Mouse (Mus musculus): ENCODE data around the gene Cyp2d12.
"Not testable (repeated sequence)": the region's sequence is repeated elsewhere in the genome, so short reads cannot be mapped to it uniquely, and the experiment has no call there.

Gene Cyp2d12

DNA sequence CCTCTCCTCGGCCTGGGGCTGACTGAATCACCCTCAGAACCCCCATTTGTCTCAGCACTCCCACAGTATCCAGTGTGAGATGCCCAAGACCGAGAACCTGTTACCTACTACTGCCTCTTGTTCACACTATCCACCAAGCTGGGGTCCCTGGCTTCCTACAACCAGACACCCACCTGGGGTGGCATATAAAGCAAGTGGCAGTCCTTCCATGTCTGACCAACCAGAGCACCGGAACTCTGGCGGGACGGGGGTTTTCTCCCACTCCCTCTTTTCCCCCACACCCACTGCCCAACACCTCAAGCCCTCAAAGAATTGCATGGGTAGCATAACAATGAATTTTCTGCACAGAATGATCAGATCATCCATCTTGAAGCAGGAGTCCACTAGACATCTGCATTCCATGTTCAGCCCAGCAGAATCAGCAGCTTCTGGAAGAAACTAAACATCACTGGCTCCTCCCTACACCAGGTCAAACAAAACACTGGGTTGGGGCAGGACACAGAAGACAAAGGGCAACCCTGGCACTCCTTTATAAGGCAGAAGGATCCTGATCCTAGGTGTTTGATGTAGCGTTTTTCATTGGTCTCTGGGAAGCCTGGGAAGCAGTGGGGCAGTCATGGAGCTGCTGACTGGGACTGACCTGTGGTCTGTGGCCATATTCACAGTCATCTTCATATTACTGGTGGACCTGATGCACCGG lies at the start of gene Cyp2d12:
Gene Cyp2d12 (plus strand): TSS at position 542 of the 700 bp plus-strand sequence.
- POLR2A ChIA-PET: interaction anchor here in 2 of 4 experiments (0.6 to 0.8 kb wide), 3 partner anchors 186 to 613 kb away, joined by 3 read pairs; partner anchors contain the start of gene 1700029P11Rik (in 1 of the 2)
- CTCF ChIA-PET: no interaction called here

DNA sequence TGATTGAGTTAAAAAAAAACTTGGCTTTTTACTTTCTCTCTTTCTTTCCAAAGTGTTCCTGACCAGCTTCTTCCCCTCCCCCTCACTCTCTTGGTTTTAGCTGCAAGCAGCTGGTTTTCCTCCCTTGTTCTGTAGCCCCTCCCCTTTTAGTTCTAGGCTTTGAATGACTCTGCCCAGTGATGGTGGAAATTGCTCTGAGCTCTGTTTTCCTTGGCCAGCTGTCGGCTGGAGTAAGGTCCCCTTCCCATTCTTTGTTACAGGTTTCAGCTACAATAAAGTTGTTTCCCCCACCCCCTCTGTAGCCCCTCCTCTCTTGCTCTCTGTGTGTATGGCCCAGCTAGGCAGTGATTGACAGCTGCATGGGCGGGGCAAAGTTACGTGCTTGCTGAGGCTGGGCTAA lies 47.9 kb upstream of the Cyp2d12 start:
- ChIA-PET CTCF (interaction anchor here in 2 of 4 experiments (0.5 to 1.1 kb wide), 4 partner anchors 13 to 1011 kb away, joined by 3 to 6 read pairs (median 4); no protein-coding TSS in a partner anchor), POLR2A (interaction anchor here in 2 of 4 experiments (0.6 to 1.1 kb wide), 3 partner anchors 13 to 292 kb away, joined by 4 to 6 read pairs (median 5); no protein-coding TSS in a partner anchor)

DNA sequence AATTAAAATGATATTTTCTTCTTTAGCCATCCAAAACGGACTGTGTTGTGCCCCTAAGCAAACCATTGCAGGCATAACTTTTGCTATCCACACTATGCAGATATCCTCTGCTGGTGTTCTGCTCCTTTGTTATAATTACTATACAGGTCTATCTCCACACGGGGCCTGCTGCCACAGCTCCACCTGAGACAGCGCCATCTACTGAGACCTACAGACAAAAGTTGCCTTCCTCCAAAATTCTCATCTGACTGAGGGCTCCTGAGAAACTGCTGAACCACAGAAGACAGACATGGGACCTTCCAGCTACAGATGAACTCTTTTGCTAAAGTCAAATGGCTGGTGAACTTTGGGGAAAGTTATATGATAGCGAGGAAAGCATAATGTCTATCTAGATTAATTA lies 47.1 kb upstream of the Cyp2d12 start:
- CTCF ChIA-PET: interaction anchor here in 1 of 4 experiments (1.1 kb wide), 1 partner anchor 14 kb away, joined by 6 read pairs; no protein-coding TSS in a partner anchor
- POLR2A ChIA-PET: not testable (repeated sequence)

DNA sequence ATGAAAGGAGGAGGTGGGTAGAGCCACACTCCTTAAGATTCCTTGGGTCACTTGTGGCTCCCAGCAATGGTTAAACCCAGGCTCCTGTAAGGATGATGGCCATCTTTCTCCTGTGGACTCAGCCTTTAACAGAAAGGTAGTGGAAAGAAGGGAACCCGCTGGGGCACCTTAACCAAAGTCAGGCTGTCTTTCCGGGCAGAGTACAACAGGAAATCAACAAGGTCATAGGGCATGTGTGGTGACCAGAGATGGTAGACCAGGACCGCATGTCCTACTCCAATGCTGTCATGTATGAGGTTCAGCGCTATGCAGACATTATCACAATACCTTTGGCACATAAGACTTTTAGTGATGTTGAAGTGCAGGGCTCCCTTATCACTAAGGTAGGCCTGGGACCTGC lies 45.4 kb upstream of the Cyp2d12 start:
- POLR2A ChIA-PET, CTCF ChIA-PET: not testable (repeated sequence)

DNA sequence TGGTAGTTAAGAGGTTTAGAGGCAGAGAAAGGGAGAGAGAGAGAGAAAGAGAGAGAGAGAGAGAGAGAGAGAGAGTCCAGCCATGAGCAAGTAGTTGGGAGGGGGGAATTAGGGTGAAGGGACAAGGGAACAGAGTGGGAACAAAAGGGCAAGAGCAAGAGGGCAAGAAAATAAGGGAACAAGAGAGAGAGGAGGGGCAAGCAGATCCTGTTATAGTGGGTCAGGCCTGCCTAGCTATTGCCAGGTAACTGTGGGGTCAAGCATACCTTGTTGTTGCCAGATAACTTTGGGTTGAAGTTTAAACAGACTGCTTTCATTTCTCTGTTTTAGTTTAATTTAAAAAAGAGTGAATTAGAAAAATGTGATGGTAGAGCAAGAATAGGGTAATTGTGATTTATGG lies 44.4 kb upstream of the Cyp2d12 start:
- CTCF ChIA-PET, POLR2A ChIA-PET: not testable (repeated sequence)

DNA sequence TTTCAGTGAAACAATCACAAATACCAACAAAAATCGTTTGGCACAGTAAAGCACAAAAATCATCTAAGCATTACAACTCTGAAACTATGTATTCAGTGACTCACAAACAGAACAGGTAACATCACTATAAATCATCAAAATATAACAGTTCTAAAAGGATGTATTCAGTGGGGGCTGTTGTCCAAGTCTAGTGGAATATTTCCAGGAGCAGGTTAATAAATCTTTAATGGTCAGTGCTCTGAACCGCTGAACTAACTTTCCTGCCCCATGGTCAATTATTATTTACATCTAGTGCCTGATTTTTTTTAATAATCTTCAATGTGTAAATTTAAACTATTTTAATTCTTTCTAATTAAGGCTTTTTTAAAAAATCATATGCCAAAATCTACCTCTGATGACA lies 42.8 kb upstream of the Cyp2d12 start:
- POLR2A ChIA-PET, CTCF ChIA-PET: not testable (repeated sequence)

DNA sequence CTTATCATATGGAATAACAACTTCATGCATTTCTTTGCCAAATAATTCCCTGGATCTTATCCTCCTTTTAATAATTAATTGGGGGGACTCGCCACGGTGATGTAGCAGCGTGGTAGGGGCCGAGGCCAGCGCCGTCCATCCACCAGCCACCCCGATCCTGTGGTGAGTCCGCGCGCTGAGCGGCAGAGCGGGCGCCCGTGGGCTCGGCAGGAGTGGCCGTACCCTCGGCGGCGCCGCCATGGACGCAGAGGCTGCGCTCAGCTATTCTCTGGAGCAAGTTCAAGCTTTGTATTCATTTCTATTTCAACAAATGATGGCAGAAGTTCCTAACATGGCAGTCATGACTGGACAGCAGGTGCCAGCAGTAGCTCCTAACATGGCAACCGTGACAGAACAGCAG lies 38.7 kb upstream of the Cyp2d12 start:
- POLR2A ChIA-PET, CTCF ChIA-PET: not testable (repeated sequence)

DNA sequence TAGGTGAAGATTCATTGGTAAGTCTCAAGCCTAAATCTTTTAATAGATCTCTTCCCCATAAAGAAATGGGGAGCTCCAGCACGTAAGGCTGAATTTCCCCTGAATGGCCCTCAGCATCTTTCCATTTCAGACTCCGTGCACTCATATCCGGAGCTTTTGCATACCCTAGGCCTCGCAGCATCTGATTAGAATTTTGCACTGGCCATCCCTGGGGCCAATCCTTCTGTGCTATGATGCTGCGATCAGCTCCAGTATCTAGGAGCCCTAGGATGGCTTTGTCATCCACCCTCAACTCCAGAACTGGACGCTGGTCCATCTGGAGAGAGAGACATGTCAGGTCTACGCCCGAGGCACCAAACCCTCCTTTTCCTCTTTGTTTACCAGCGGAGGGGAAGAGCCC lies 27.5 kb upstream of the Cyp2d12 start:
- CTCF ChIA-PET, POLR2A ChIA-PET: not testable (repeated sequence)

DNA sequence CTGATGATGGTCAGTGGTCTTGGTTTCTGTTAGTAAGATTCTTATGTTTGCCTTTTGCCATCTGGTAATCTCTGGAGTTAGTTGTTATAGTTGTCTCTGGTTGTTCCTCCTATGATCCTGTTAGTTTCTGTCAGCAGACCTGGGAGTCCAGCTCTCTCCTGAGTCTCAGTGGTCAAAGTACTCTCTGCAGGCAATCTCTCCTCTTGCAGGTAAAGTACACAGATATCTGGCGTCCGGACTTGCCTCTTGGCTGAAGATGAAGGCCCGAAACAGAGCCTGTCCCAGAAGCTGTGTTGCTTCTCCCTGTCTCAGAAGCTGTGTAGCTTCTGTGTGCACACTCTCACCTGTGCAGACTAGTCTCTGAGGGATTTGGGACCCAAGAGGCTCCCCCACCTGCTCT lies 22.2 kb upstream of the Cyp2d12 start:
- CTCF ChIA-PET, POLR2A ChIA-PET: not testable (repeated sequence)

DNA sequence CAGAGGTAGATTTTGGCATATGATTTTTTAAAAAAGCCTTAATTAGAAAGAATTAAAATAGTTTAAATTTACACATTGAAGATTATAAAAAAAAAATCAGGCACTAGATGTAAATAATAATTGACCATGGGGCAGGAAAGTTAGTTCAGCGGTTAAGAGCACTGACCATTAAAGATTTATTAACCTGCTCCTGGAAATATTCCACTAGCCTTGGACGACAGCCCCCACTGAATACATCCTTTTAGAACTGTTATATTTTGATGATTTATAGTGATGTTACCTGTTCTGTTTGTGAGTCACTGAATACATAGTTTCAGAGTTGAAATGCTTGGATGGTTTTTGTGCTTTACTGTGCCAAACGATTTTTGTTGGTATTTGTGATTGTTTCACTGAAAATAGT lies 11.9 kb upstream of the Cyp2d12 start:
- CTCF ChIA-PET, POLR2A ChIA-PET: not testable (repeated sequence)

DNA sequence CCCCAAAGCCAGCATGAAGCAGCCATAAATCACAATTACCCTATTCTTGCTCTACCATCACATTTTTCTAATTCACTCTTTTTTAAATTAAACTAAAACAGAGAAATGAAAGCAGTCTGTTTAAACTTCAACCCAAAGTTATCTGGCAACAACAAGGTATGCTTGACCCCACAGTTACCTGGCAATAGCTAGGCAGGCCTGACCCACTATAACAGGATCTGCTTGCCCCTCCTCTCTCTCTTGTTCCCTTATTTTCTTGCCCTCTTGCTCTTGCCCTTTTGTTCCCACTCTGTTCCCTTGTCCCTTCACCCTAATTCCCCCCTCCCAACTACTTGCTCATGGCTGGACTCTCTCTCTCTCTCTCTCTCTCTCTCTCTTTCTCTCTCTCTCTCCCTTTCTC lies 10.3 kb upstream of the Cyp2d12 start:
- POLR2A ChIA-PET: not testable (repeated sequence)

DNA sequence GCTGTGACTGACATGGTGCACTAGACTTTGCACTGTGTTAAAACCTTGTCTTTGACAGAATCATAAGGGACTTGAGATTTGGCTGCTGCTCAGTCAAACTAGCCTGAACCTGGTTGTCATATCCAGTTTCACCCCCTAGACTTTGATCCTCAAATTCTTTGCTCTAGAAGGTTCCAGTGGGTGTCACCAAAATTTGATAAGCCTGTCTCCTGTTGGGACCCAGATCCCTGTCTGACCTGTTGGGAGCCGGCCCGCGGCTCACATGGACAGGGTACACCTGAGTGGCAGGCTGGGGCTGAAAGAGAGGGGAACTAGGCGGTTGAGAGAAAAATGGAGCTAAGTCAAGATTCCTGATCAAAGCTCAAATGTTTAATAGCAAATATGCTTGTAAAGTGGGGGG lies 7.1 kb upstream of the Cyp2d12 start:
- POLR2A ChIA-PET: interaction anchor here in 1 of 4 experiments (0.7 kb wide), 2 partner anchors 89 to 373 kb away, joined by 3 to 6 read pairs; no protein-coding TSS in a partner anchor
- CTCF ChIA-PET: interaction anchor here in 2 of 4 experiments (0.6 to 0.7 kb wide), 3 partner anchors 288 to 326 kb away, joined by 4 to 7 read pairs (median 4); no protein-coding TSS in a partner anchor

More for the DNA sequence above, 10.3 kb upstream of the Cyp2d12 start:
- CTCF ChIA-PET: not testable (repeated sequence)

DNA sequence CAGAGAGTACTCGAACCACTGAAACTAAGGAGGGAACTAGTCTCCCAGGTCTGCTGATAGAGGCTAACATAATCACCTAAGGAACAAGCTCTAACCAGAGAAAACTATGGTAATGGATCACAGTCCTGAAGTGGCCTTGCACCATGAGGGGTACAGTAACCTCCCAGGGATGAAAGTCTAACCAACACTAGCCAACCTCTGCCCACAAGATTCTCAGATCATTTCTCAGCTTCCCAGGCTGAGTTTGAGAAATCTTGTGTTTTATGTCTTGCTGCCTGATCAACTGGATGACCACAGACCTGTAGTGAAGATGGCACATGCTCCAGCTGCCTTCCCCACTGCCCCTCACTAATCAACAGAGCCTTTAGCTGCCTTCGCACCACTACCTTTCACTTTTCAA lies 1.7 kb upstream of the Cyp2d12 start:
- CTCF ChIA-PET: not testable (repeated sequence)

DNA sequence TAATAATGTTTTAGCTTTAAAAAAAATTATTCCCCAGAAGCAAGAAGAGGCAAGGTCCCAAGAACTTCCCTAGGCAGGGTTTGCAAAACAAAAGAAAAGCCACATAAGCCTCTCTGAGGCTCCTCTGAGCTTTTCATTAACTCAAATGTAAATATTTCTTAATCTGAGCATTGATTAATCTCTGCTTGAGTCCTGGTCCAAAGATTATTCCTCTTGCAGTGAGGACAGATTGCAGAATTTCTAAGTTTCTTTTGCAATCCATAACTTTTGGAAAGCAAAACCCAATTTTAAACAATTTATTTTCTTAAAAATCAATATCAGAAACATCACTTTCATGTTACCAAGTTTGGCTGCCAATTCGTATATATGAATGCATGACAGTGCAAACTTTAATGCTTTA lies 18.0 kb downstream of the Cyp2d12 start:
- POLR2A ChIA-PET: no interaction called here
- CTCF ChIA-PET: no interaction called here

More for the DNA sequence above, 1.7 kb upstream of the Cyp2d12 start:
- POLR2A ChIA-PET: not testable (repeated sequence)

DNA sequence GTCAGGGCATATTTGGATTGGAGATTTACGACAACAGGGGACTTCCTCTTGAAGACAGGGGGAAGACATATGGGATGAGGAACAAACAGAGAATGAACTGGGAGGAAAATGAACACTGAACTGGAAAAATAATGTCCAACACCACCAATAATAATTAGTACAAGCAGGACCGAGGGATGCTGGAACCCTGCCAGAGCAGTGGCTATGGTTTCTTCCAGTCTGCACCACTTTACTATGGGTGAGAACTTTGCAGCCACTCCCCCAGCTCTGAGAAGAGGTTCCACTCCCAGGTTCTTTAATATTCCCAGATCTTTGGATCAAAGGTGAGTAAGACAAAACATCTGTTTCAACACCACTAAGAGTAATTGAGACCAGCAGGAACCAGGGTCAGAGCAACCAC lies 24.2 kb downstream of the Cyp2d12 start:
- ChIA-PET POLR2A (interaction anchor here in 1 of 4 experiments (1.1 to 1.3 kb wide), 2 partner anchors 9 to 229 kb away, joined by 3 to 4 read pairs; no protein-coding TSS in a partner anchor), CTCF (no interaction called here)

DNA sequence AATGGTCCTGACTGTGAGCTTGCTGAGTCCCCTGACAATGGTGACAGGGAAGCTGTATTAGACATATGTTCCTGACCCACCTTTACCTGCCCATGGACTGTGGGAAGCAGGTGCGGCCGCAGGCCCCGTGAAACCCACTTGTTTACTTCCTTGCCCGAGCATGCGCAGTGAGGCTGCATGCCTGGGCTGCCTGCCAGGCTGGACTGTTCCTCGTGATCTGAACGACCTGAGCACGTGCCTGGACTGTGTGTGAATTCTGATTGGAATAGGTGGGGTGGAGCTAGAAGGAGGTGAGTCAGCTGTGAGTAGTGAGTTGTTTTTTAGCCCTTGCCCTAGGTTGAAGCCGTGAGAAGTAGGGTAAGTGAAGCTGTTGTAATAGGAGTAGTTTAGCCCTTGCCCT lies 27.7 kb downstream of the Cyp2d12 start:
- POLR2A ChIA-PET: interaction anchor here in 2 of 4 experiments (0.5 to 0.9 kb wide), 3 partner anchors 77 to 349 kb away, joined by 3 to 5 read pairs (median 3); no protein-coding TSS in a partner anchor
- CTCF ChIA-PET: no interaction called here

Measured in embryonic stem cell, embryonic (primary cell).